Mouse (Mus musculus) neural tube, embryonic 14.5 days (tissue): ENCODE measurements around the gene Gm45062. TPM values are rescaled to one million over a fixed set of nuclear protein-coding genes. Genes with fewer than 3 reads are reported as not detected.
A peak's percentile ranks its signal among the peaks of the same experiment; 100 is the strongest.

Source experiments
- ATAC-seq: fragments of 200-750 bp; cut with Nextera tagmentation; 2 replicates; pipeline ENCODE4 v1.8.0; 2017; ENCODE audit warnings: low read depth, mild to moderate bottlenecking, moderate TSS enrichment, moderate library complexity
- H3K27ac ChIP-seq: fragments of 300-500 bp; sonication (generic); 2 replicates; pipeline ENCODE4 v1.5.1; 2014; ENCODE audit warnings: low read depth, mild to moderate bottlenecking, control low read depth, low read length, moderate library complexity, mixed read lengths
- H3K27me3 ChIP-seq: fragments of 300-500 bp; sonication (generic); 2 replicates; pipeline ENCODE4 v1.6.1; 2014; ENCODE audit warnings: low read length; ENCODE audit not compliant: control insufficient read depth, insufficient read depth
- H3K36me3 ChIP-seq: fragments of 300-500 bp; sonication (generic); 2 replicates; pipeline ENCODE4 v1.6.1; 2014; ENCODE audit warnings: low read length, mixed read lengths; ENCODE audit not compliant: control insufficient read depth, insufficient read depth
- H3K4me1 ChIP-seq: fragments of 300-500 bp; sonication (generic); 2 replicates; pipeline ENCODE4 v1.6.1; 2014; ENCODE audit warnings: low read length; ENCODE audit not compliant: control insufficient read depth, insufficient read depth
- H3K4me2 ChIP-seq: fragments of 300-500 bp; sonication (generic); 2 replicates; pipeline ENCODE4 v1.6.1; 2014; ENCODE audit warnings: mild to moderate bottlenecking, low read depth, low read length, control low read depth
- H3K4me3 ChIP-seq: fragments of 300-500 bp; sonication (generic); 2 replicates; pipeline ENCODE4 v1.5.1; 2014; ENCODE audit warnings: low read depth, low read length, control low read depth, mixed read lengths
- H3K9ac ChIP-seq: fragments of 300-500 bp; sonication (generic); replicated peaks from 2 replicates; pipeline ENCODE4 v1.6.1; 2014; ENCODE audit warnings: low read depth, mild to moderate bottlenecking, control low read depth, low read length, mixed read lengths
- H3K9me3 ChIP-seq: fragments of 300-500 bp; sonication (generic); 2 replicates; pipeline ENCODE4 v1.6.1; 2016; ENCODE audit warnings: low read length; ENCODE audit not compliant: control insufficient read depth
- WGBS: fragments of 180-500 bp; shearing (Covaris S2); extraction: QIAGEN DNeasy Blood & Tissue Kit; methylation state at CpG from one replicate; pipeline ENCODE4 v1.1.7; 2014; 5-methylcytosine and 5-hydroxymethylcytosine counted together
- polyA plus RNA-seq: library from polyadenylated mRNA; unstranded; fragments of >200 nt; fragmentation: Nextera tagmentation; extraction: Ambion mirVana; gene quantifications from 2 replicates; pipeline ENCODE4 v1.2.1, GENCODE M21; 2014

The Gm45062 gene
- polyA plus RNA-seq, 1 experiment from 2014 or later, result 7.7 TPM

DNA sequence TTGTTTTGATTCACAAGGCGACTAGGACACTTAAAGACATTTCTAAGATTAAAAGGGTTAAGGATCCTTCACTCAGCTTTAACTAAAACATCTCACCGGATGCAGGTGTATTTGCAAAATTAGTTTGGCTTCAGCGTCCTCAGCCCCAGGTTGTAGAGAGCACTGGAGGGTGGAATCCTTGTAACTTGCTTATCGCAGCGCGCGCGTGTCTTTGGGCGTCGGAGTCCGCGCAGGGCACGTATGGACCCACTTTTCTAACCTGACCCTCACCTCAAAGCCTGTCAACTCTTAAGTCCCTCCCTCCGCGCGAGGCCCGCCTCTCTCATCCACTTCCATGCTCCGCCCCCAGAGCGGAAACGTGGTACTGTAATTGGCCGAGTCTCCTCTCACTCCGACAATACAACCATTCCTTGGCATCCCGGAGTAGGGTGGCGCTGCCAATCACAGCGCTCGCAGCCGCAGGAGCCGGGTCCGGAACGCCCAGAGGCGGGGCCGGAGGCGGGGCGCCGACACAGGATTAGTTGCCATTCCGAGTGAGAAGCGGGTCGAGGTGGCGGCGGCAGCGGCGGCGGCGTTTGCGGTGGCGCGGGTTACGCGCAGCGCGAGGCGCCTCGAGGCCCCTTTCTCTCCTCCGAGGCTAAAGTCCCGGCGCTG, 249.8 kb downstream of the Gm45062 start:
- WGBS, result under 1% methylated on average over 45 of the region's 56 CpGs
- no peaks in the 10 kb centered on the region for H3K36me3 ChIP-seq
- ATAC-seq, result peak; percentile 99
- peak overlapping the region; percentile 93 for H3K4me3 ChIP-seq
- peaks cover 24% of the 10 kb centered on the region; the same call in 1 of the 2 replicates for H3K4me1 ChIP-seq
- peak overlapping the region; percentile 100 for H3K27ac ChIP-seq
- H3K4me2 ChIP-seq, result peak overlapping the region; percentile 74
- H3K9me3 ChIP-seq, result no peaks in the 10 kb centered on the region
- H3K9ac ChIP-seq, result peak overlapping the region; percentile 94
- no peaks in the 10 kb centered on the region for H3K27me3 ChIP-seq

DNA sequence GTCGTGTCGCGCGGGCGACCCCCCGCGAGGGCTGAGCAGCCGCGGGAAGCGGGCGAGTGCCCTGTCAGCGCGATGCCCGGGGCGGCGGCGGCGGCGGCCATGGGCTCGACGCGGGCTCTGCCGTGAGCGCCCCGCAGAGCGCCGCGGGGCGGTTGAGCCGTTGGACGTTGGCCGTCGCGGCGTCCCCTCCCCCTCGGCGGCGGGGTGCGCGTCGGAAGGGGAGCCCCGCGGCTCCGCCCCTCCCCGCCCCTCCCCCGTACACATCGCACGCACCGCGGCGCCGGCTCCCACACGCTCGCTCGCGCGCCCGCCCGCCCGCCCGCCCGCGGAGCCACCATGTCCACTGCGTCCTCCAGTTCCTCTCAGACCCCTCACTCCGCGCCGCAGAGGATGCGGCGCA, 250.3 kb downstream of the Gm45062 start, which contains the start of gene Glcci1:
Gene Glcci1 (plus strand): TSS at position 50 of the 400 bp plus-strand sequence.
- Histone ChIP-seq H3K9me3 (no peaks in the 10 kb centered on the region), H3K4me3 (peak within 1 kb of the TSS; percentile 93), H3K9ac (peak within 1 kb of the TSS; percentile 94), H3K27me3 (no peaks in the 10 kb centered on the region), H3K4me2 (peak within 1 kb of the TSS; percentile 74), H3K27ac (peak within 1 kb of the TSS; percentile 100), H3K4me1 (peaks cover 24% of the 10 kb centered on the region; the same call in 1 of the 2 replicates), H3K36me3 (no peaks in the 10 kb centered on the region)
- WGBS, result under 1% methylated on average over 22 of the region's 69 CpGs
- ATAC-seq, result peak; percentile 88

DNA sequence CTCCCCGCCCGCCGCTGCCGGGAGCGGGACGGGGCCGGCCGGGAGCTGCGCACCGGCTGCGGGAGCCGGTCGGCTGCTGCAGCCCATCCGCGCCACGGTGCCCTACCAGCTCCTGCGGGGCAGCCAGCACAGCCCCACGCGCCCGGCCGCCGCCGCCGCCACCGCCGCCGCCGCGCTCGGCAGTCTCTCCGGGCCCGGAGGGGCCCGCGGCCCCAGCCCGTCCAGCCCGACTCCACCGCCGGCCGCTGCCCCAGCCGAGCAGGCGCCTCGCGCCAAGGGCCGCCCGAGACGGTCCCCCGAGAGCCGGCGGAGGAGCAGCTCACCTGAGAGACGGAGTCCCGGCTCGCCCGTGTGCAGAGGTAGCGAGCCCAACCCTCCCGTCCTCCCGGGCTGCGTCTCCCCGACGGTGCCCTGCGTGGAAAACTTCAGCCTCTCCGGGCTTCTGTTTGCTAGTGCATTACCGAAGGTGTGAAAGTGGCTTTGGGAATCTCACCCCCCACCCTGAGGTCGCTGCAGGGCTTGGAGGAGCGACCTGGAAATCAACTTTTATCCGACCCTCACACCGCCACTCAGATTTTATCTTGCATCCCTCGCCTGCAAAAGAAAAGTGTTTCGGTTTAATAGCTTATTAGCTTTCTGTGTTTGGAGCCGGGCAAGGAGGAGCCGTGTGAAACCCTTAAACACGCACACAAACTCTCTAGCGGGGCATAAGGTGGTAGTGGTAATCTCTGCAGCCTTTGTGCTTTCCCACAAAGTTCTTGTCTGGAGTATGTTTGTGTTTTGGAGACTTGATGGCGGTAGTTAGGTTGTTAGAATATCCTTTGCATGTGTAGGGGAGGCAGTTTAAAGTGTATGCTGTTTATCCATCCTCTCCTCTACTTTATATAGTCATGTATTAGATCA, 251.0 kb downstream of the Gm45062 start:
- H3K9me3 ChIP-seq, result no peaks in the 10 kb centered on the region
- ATAC-seq, result no peak; the same call in 1 of the 2 replicates
- under 1% methylated on average over 50 of the region's 73 CpGs for WGBS
- H3K36me3 ChIP-seq, result no peaks in the 10 kb centered on the region
- H3K4me3 ChIP-seq, result peak overlapping the region; percentile 93
- peak overlapping the region; percentile 100 for H3K27ac ChIP-seq
- H3K9ac ChIP-seq, result peak overlapping the region; percentile 94
- peak overlapping the region; percentile 74 for H3K4me2 ChIP-seq
- H3K27me3 ChIP-seq, result no peaks in the 10 kb centered on the region
- H3K4me1 ChIP-seq, result peaks cover 24% of the 10 kb centered on the region; the same call in 1 of the 2 replicates

DNA sequence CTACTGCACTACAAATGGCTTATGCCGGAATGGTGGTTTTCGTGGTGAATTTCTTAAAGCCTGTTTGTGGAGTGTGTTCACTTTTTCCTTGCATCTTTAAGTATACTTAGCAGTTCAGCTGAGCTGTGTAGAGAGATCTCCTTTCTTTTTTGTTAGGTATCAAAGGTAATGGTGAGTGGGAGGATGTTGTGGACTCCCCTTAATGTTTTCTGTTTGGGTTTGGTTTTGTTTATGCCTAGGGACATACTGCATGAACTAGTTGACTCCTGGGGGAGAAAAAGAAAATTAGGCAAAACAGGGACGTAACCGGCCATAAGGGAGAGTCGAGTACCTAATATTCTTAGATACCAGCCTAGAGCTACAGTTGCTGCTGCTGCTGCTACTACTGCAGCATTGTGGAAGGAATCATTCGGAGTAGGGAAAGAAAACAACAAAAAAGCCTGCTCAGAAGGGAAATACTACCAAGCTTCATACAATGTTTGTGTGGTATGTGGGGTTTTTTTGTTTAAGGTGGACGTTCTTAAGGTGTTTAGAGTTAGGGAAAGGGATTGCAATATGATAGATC, 251.7 kb downstream of the Gm45062 start:
- Histone ChIP-seq H3K4me3 (peak overlapping the region; percentile 93), H3K36me3 (no peaks in the 10 kb centered on the region), H3K4me2 (peak overlapping the region; percentile 74), H3K9me3 (no peaks in the 10 kb centered on the region), H3K27ac (peak overlapping the region; percentile 55; the same call in 1 of the 2 replicates), H3K27me3 (no peaks in the 10 kb centered on the region), H3K9ac (peak overlapping the region; percentile 94), H3K4me1 (peaks cover 24% of the 10 kb centered on the region; the same call in 1 of the 2 replicates)
- ATAC-seq, result no peak
- WGBS, result 3% methylated on average over 7 of the region's 7 CpGs

DNA sequence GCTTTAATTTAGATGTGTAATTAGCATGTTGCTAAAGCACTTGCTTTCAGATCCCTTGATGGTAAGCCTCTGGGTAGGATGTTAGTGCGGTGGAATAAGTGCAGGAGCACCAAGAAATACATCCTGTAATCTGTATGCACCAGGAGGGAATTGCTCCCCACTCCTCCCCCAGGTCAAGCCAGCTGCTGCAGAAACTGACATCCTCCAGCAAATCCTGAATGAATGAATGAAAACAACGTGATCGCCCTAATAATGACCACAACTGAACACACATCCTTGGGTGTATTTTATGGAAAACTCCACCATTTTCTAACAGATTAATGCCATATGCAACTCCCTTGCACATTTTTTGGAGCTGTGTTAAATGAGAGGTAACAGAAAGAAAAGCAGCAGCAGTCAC, 252.2 kb downstream of the Gm45062 start:
- H3K9me3 ChIP-seq, result no peaks in the 10 kb centered on the region
- no peaks in the 10 kb centered on the region for H3K36me3 ChIP-seq
- no peak for ATAC-seq
- H3K9ac ChIP-seq, result peak overlapping the region; percentile 94
- peak overlapping the region; percentile 93 for H3K4me3 ChIP-seq
- H3K4me2 ChIP-seq, result peak overlapping the region; percentile 74
- 5% methylated on average over 3 of the region's 3 CpGs for WGBS
- peak overlapping the region; percentile 55; the same call in 1 of the 2 replicates for H3K27ac ChIP-seq
- H3K27me3 ChIP-seq, result no peaks in the 10 kb centered on the region
- H3K4me1 ChIP-seq, result peaks cover 24% of the 10 kb centered on the region; the same call in 1 of the 2 replicates

DNA sequence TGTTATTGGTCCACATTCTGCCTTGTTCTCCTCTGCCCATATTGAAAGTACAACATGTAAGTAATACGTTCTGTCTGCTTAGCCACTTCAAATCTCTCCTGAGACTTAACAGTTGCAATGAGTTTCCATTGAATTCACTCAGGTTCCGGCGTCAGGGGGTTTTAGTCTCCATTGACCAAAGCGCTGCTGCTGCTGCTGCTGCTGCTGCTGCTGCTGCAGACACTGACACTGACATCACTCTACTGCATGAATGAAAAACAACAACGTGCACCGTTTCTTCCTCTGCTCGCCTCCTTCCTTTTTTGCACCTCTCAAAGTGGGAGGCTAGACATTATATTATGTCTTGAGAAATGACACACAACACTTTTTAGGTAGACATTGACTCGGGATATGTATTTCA, 253.2 kb downstream of the Gm45062 start:
- no peak overlapping the region; the same call in 1 of the 2 replicates for H3K27ac ChIP-seq
- 16% methylated on average over 8 of the region's 8 CpGs for WGBS
- H3K9ac ChIP-seq, result peak overlapping the region; percentile 8; the same call in 1 of the 2 replicates
- H3K36me3 ChIP-seq, result no peaks in the 10 kb centered on the region
- no peaks in the 10 kb centered on the region for H3K9me3 ChIP-seq
- no peaks in the 10 kb centered on the region for H3K27me3 ChIP-seq
- H3K4me2 ChIP-seq, result peak overlapping the region; percentile 74
- peaks cover 24% of the 10 kb centered on the region; the same call in 1 of the 2 replicates for H3K4me1 ChIP-seq
- no peak for ATAC-seq
- peak overlapping the region; percentile 93 for H3K4me3 ChIP-seq

DNA sequence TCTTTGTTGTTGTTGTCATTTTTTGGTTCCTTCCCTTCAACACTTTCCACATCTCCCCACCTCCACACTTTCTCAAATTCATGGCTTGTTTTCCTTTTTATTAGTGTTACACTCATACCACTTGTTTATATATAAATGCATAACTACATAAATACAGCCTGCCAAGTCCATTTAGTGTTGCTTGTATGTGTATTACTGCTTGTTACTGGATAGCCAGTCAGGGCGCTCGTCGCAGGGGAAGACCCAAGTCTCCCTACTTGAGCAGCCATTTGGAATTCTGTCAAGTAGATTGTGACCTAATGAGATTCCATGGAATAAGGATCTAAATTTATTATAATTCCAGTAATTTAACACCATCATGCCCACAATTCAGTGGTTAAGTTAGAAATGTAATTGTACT, 260.4 kb downstream of the Gm45062 start:
- H3K4me3 ChIP-seq, result no peak overlapping the region
- no peaks in the 10 kb centered on the region for H3K36me3 ChIP-seq
- no peak overlapping the region for H3K9ac ChIP-seq
- ATAC-seq, result no peak
- no peak overlapping the region for H3K4me2 ChIP-seq
- H3K27me3 ChIP-seq, result no peaks in the 10 kb centered on the region
- no peaks in the 10 kb centered on the region for H3K4me1 ChIP-seq
- H3K27ac ChIP-seq, result no peak overlapping the region
- H3K9me3 ChIP-seq, result no peaks in the 10 kb centered on the region
- WGBS, result 85% methylated on average over 3 of the region's 3 CpGs

DNA sequence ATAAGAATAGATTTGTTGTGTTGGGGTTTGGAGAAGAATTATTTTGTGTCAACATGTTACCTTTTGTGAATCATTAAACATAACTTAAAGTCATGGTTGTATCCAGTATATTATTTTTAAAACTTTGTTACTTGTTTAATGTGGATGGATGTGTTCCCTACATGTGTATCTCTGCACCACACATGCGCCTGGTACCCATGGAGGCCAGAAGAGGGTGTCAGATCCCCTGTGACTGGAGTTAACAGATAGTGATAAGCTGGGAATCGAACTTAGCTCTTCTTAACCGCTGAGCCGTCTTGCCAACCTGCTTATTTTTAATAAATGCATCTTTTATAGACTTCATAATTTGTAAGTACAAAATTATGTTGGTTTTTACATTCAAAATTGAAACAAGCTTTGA, 262.0 kb downstream of the Gm45062 start:
- no peak overlapping the region for H3K4me2 ChIP-seq
- no peak for ATAC-seq
- no peak overlapping the region for H3K27ac ChIP-seq
- H3K9me3 ChIP-seq, result no peaks in the 10 kb centered on the region
- H3K9ac ChIP-seq, result no peak overlapping the region
- H3K27me3 ChIP-seq, result no peaks in the 10 kb centered on the region
- 98% methylated on average over 4 of the region's 4 CpGs for WGBS
- no peak overlapping the region for H3K4me3 ChIP-seq
- H3K36me3 ChIP-seq, result no peaks in the 10 kb centered on the region
- no peaks in the 10 kb centered on the region for H3K4me1 ChIP-seq
